Mouse (Mus musculus): ENCODE measurements at regions not wholly inside any gene's neighbourhood (a gene's known extent, or its start where the extent isn't known, plus 50 kb on each side); places are given as distances from the start of the nearest gene placed in this dataset.

DNA sequence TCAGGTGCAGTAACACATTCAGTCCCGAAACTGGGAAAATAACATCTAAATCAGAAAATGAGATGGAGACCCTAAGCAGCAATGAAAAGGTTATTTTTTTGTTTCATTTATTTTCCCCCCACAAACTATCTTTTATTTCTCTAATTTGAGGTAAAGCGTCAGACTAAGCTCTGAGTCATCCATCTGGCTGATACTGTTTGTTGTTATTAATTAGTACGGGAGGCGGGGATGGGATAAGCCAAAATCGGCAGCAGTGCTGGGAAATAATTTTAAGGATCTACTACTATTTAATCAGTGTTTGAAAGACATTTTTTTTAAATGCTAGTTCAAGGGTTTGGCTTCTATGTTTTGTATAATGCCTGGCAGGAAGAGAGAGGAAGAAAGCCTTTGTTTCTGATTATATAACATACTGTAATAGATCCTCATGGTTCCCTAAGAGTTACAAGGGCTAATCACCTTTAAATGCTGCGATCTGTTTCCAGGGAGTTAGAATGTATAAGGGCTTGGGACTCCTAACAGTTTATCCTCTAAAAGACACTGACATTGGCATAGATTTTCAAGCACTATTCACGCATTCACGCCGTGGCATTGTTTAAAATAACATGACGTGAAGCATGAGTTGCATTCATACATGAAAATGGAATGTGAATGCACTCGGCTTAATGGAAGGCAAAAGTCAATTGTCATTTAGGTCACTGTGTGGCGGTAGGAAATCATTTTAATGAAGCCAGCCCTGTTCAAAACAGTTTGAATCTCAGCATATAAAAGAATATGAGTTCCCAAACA is 446.4 kb upstream of the Igfbp7 start:
- TF ChIP-seq EP300 (IDR thresholded peaks at IDR 0.05; ENCODE audit: low read length) (no peak), USF1 (IDR thresholded peaks at IDR 0.05; ENCODE audit: low read depth, low read length) (no peak), CTCF (conservative IDR thresholded peaks at IDR 0.05 in 1 of 2, IDR thresholded peaks at IDR 0.05 in 1 of 2; ENCODE audit: low read depth in 2 of 2, low read length in 2 of 2) (no peak), ZC3H11A (IDR thresholded peaks at IDR 0.05; ENCODE audit: low read depth, low read length) (no peak), POLR2A (IDR thresholded peaks at IDR 0.05; ENCODE audit: low read depth, low read length) (no peak), TBP (conservative IDR thresholded peaks at IDR 0.05; ENCODE audit: low read depth, low read length) (no peak), POLR2AphosphoS2 (IDR thresholded peaks at IDR 0.05; ENCODE audit: low read depth, low read length) (no peak), BHLHE40 (IDR thresholded peaks at IDR 0.05; ENCODE audit: low read depth, low read length) (no peak)
